Mouse (Mus musculus) limb, embryonic 12.5 days (tissue): ENCODE measurements at regions not wholly inside any gene's neighbourhood (a gene's known extent, or its start where the extent isn't known, plus 50 kb on each side); places are given as distances from the start of the nearest gene placed in this dataset.
"Not testable (repeated sequence)": the region's sequence is repeated elsewhere in the genome, so short reads cannot be mapped to it uniquely, and the experiment has no call there.

Experiments
- ATAC-seq: fragments of 200-750 bp; cut with Nextera tagmentation; 2 replicates; pipeline ENCODE4 v1.8.0; 2017; ENCODE audit warnings: low read depth, moderate TSS enrichment; ENCODE audit not compliant: insufficient number of reproducible peaks, insufficient read depth, low FRiP score, low TSS enrichment
- H3K27ac ChIP-seq: fragments of 300-500 bp; sonication (generic); 2 replicates; pipeline ENCODE4 v1.5.1; 2016; ENCODE audit warnings: mild to moderate bottlenecking, moderate library complexity
- H3K27me3 ChIP-seq: fragments of 300-500 bp; sonication (generic); 2 replicates; pipeline ENCODE4 v1.6.1; 2016; ENCODE audit warnings: mild to moderate bottlenecking, moderate library complexity
- H3K36me3 ChIP-seq: fragments of 300-500 bp; sonication (generic); 2 replicates; pipeline ENCODE4 v1.6.1; 2016; ENCODE audit warnings: mild to moderate bottlenecking, moderate library complexity
- H3K4me1 ChIP-seq: fragments of 300-500 bp; sonication (generic); replicated peaks from 2 replicates; pipeline ENCODE4 v1.6.1; 2016
- H3K4me2 ChIP-seq: fragments of 300-500 bp; sonication (generic); 2 replicates; pipeline ENCODE4 v1.6.1; 2016; ENCODE audit warnings: mild to moderate bottlenecking, moderate library complexity
- H3K4me3 ChIP-seq: fragments of 300-500 bp; sonication (generic); replicated peaks from 2 replicates; pipeline ENCODE4 v1.5.1; 2016; ENCODE audit warnings: mild to moderate bottlenecking
- H3K9ac ChIP-seq: fragments of 300-500 bp; sonication (generic); replicated peaks from 2 replicates; pipeline ENCODE4 v1.6.1; 2016; ENCODE audit warnings: mild to moderate bottlenecking, moderate library complexity
- H3K9me3 ChIP-seq: fragments of 300-500 bp; sonication (generic); 2 replicates; pipeline ENCODE4 v1.6.1; 2016; ENCODE audit warnings: mild to moderate bottlenecking, moderate library complexity
- WGBS: fragments of 180-500 bp; shearing (Covaris S2); methylation state at CpG from one replicate; pipeline ENCODE4 v1.1.7; 2016; 5-methylcytosine and 5-hydroxymethylcytosine counted together

DNA sequence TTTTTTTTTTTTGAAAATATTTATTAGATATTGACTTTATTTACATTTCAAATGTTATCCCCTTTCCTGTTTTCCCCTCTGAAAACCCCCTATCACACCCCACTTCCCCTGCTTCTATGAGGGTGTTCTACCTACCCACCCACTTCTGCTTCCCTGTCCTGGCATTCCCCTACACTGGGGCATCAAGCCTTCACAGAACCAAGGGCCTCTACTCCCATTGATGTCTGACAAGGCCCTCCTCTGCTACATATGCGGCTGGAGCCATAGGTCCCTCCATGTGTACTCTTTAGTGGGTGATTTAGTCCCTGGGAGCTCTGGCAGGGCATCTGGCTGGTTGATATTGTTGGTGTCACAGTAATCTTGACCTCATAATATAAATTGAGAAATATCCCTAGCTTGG, 79.1 kb downstream of the Gm13691 start:
- H3K27me3 ChIP-seq, H3K4me3 ChIP-seq, H3K27ac ChIP-seq, H3K4me1 ChIP-seq, H3K4me2 ChIP-seq, ATAC-seq, H3K9me3 ChIP-seq, H3K9ac ChIP-seq, H3K36me3 ChIP-seq: not testable (repeated sequence)
- 74% methylated on average over 1 of the region's 1 CpGs for WGBS

DNA sequence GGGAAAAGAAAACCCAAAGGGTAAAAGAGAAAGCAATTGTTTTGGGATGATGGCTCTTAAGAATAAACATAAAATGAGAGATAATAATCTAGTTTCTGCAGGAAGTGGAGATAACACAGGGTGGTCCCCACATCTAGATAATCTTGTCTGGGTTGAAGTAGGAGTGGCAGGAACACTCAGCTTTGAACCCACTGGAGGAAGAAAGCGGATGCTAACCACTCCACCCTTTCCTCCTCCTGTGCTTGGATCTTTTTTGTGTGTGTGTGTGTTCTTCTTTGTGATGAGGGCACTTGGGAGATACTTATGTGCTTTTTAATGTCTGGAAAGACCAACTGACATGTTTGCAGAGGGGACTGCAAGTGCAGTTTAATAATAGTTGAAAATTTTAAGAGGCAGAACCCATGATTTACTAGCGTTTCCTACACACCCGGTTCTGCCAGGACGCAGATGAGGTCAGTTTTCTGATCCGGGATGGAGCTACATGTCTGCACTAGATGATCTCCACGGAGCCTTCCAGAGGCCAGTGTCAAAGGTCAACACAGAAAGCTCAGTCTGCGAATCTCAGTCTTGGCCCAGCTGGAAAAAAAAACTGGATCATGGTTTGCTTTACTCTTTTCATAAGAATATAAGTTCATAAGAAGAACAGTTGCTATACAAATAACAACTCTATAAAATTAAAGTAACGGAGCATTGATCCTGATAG, 82.7 kb downstream of the Gm13691 start:
- H3K9ac ChIP-seq = no peak overlapping the region
- no peak for ATAC-seq
- no peak overlapping the region for H3K4me2 ChIP-seq
- H3K9me3 ChIP-seq = no peaks in the 10 kb centered on the region
- H3K4me3 ChIP-seq = no peak overlapping the region
- H3K4me1 ChIP-seq = no peaks in the 10 kb centered on the region
- WGBS = 64% methylated on average over 8 of the region's 8 CpGs
- no peaks in the 10 kb centered on the region for H3K27me3 ChIP-seq
- H3K36me3 ChIP-seq = no peaks in the 10 kb centered on the region
- no peak overlapping the region for H3K27ac ChIP-seq

DNA sequence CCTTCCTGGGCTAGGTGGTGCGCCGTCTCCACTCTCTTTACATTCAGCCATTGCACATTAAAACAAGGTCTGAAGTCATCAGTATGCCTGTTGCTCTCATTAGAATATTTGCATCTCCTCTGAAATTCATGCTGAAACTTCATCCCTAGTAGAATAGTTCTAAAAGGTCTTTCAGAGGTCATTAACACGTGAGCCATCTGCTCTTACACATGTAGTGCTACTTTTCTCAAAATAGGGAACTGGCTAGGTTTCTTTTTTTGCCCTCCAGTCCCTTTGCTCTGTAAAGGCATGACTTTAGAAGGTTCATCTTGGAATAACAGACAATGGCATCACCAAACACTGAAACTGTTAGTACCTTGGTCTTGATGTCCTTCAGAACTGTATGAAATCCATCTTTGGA, 85.6 kb downstream of the Gm13691 start:
- no peak overlapping the region for H3K9ac ChIP-seq
- no peak overlapping the region for H3K4me2 ChIP-seq
- no peaks in the 10 kb centered on the region for H3K27me3 ChIP-seq
- no peak for ATAC-seq
- no peaks in the 10 kb centered on the region for H3K36me3 ChIP-seq
- no peak overlapping the region for H3K27ac ChIP-seq
- H3K9me3 ChIP-seq = no peaks in the 10 kb centered on the region
- WGBS = 81% methylated on average over 3 of the region's 3 CpGs
- H3K4me3 ChIP-seq = no peak overlapping the region
- H3K4me1 ChIP-seq = no peaks in the 10 kb centered on the region

- H3K9me3 ChIP-seq = no peaks in the 10 kb centered on the region
- H3K4me1 ChIP-seq = no peaks in the 10 kb centered on the region
- no peak for ATAC-seq
- no peak overlapping the region for H3K4me2 ChIP-seq
- H3K9ac ChIP-seq = no peak overlapping the region
- H3K36me3 ChIP-seq = no peaks in the 10 kb centered on the region
- H3K27me3 ChIP-seq = no peaks in the 10 kb centered on the region
- no peak overlapping the region for H3K4me3 ChIP-seq
- no peak overlapping the region for H3K27ac ChIP-seq
- WGBS = 75% methylated on average over 8 of the region's 8 CpGs
These were observed 88.9 kb downstream of the Gm13691 start for GRCm38 (mm10) chr2:84079284-84079683.

- Histone ChIP-seq H3K9ac (no peak overlapping the region), H3K27me3 (no peaks in the 10 kb centered on the region), H3K27ac (no peak overlapping the region), H3K36me3 (no peaks in the 10 kb centered on the region), H3K4me2 (no peak overlapping the region), H3K4me3 (no peak overlapping the region), H3K4me1 (no peaks in the 10 kb centered on the region), H3K9me3 (no peaks in the 10 kb centered on the region)
- ATAC-seq = no peak
- WGBS = 65% methylated on average over 3 of the region's 3 CpGs
These were observed 89.9 kb downstream of the Gm13691 start for GRCm38 (mm10) chr2:84080228-84080627.

DNA sequence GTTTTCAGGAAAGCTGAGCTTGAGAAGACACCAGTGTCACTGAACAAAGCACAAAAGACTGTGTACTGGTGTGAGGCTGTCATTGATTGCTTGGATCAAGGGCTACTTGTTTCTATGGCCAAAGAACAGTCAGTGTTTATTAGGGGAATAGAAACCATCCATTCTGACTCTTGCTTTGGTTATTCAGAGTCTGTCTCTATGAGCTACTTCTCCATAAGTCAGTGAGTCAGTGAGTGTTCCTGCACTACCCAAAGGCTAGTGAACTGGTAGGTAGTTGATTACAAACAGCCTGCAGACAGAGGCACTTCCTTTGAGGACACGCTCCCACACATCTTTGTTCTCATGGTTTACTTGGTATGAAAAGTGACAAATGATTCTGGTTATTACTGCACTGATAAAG, 104.4 kb downstream of the Gm13691 start:
- Histone ChIP-seq H3K4me3 (no peak overlapping the region), H3K27me3 (no peaks in the 10 kb centered on the region), H3K36me3 (no peaks in the 10 kb centered on the region), H3K4me2 (no peak overlapping the region), H3K9me3 (no peaks in the 10 kb centered on the region), H3K27ac (no peak overlapping the region), H3K4me1 (no peaks in the 10 kb centered on the region), H3K9ac (no peak overlapping the region)
- 81% methylated on average over 1 of the region's 1 CpGs for WGBS
- no peak for ATAC-seq

DNA sequence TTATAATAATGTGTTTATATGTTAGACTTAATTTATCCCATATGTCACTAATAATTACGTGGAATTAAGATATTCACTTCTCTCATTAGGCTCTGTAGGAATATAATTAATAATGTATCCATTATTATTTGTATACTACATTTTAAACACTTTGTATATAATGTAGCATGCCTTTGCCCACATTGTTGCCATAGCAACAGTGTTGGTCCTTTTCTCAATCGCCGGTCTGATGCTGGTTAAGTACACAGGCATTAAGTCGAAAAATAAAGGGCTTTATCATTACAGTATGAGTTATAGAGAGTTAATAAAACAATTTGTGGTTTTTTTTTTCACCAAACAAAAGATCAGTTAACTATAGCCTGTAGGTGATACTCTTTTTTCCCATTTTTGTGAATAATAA, 108.4 kb downstream of the Gm13691 start:
- H3K9me3 ChIP-seq = no peaks in the 10 kb centered on the region
- H3K4me3 ChIP-seq = no peak overlapping the region
- no peak overlapping the region for H3K9ac ChIP-seq
- no peak for ATAC-seq
- H3K27me3 ChIP-seq = no peaks in the 10 kb centered on the region
- H3K4me2 ChIP-seq = no peak overlapping the region
- WGBS = 81% methylated on average over 4 of the region's 4 CpGs
- H3K4me1 ChIP-seq = no peaks in the 10 kb centered on the region
- H3K36me3 ChIP-seq = no peaks in the 10 kb centered on the region
- no peak overlapping the region for H3K27ac ChIP-seq

GRCm38 (mm10) chr2:84113562-84113961, 123.2 kb downstream of the Gm13691 start:
- H3K4me3 ChIP-seq = no peak overlapping the region
- no peak overlapping the region for H3K9ac ChIP-seq
- 78% methylated on average over 6 of the region's 6 CpGs for WGBS
- no peaks in the 10 kb centered on the region for H3K9me3 ChIP-seq
- H3K27me3 ChIP-seq = no peaks in the 10 kb centered on the region
- no peak overlapping the region for H3K27ac ChIP-seq
- no peaks in the 10 kb centered on the region for H3K36me3 ChIP-seq
- H3K4me2 ChIP-seq = no peak overlapping the region
- ATAC-seq = no peak
- H3K4me1 ChIP-seq = no peaks in the 10 kb centered on the region

DNA sequence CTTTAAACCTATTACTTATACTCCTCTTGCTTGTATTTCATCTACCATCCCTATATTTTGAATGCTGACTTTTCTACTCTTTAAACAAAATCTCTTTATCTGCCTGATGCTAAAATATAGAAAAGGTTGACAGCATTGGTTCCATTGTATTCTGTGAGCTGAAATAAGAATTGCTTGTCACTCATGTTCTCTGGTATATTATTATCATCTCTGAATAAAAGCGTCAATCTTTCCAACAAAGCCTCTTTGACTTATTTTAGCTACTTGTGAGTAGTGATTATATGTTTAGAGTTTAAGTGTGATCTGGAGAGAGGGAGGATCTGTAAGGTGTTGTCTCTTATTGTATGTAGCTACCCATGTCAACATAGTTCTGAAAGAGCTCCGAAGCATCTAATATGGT, 129.5 kb downstream of the Gm13691 start:
- WGBS = 92% methylated on average over 2 of the region's 2 CpGs
- no peaks in the 10 kb centered on the region for H3K27me3 ChIP-seq
- H3K9ac ChIP-seq = no peak overlapping the region
- ATAC-seq = no peak
- H3K36me3 ChIP-seq = no peaks in the 10 kb centered on the region
- no peak overlapping the region for H3K27ac ChIP-seq
- no peaks in the 10 kb centered on the region for H3K4me1 ChIP-seq
- no peaks in the 10 kb centered on the region for H3K9me3 ChIP-seq
- H3K4me3 ChIP-seq = no peak overlapping the region
- no peak overlapping the region for H3K4me2 ChIP-seq

DNA sequence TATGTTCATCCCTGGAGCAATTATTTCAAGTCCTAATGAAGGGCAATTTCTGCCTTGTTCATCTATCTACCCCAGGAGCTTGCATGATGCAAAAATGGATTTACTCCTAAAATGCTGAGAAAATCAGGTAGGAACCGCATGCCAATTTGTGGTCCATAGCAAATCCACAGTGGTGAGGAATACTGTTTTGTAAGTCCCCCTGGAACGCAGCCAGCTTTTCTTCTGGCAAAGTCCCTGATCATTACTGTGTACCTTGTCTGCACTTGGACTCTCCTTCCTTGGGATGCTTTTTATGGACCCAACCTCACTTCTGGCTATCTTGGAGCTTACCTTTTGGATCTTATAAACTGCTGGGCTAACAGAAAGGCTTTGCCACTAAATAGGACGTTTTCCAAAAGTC, 137.2 kb downstream of the Gm13691 start:
- Histone ChIP-seq H3K4me1 (no peaks in the 10 kb centered on the region), H3K27ac (no peak overlapping the region), H3K4me3 (no peak overlapping the region), H3K9ac (no peak overlapping the region), H3K9me3 (no peaks in the 10 kb centered on the region), H3K27me3 (no peaks in the 10 kb centered on the region), H3K36me3 (no peaks in the 10 kb centered on the region), H3K4me2 (no peak overlapping the region)
- 80% methylated on average over 3 of the region's 3 CpGs for whole genome bisulfite sequencing
- no peak for ATAC-seq

DNA sequence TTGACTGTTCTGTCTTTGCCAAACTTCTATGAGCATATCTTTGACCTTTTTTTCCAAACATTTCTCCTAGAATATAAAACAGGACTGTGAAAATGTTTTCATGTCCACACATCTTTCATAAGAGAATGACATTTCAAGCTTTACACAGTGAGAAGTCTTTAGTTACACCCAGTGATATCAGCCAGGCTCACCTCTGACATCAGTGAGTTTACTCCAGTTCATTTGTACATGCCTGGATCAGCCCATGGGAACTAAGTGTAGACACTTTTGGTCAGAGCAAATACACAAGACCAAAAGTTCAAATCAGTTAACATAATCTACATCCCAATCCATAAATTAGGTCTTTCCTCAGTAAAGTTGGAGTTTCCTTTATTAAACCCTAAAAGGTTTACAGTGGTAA, 171.4 kb downstream of the Gm13691 start:
- H3K4me1 ChIP-seq = no peaks in the 10 kb centered on the region
- ATAC-seq = no peak
- H3K9me3 ChIP-seq = no peaks in the 10 kb centered on the region
- H3K27me3 ChIP-seq = no peaks in the 10 kb centered on the region
- no peak overlapping the region for H3K4me3 ChIP-seq
- no peak overlapping the region for H3K9ac ChIP-seq
- no peak overlapping the region for H3K4me2 ChIP-seq
- no peak overlapping the region for H3K27ac ChIP-seq
- no peaks in the 10 kb centered on the region for H3K36me3 ChIP-seq

GRCm38 (mm10) chr2:84173450-84173849, 183.1 kb downstream of the Gm13691 start:
- Histone ChIP-seq H3K4me1 (no peaks in the 10 kb centered on the region), H3K9ac (no peak overlapping the region), H3K4me3 (no peak overlapping the region), H3K9me3 (no peaks in the 10 kb centered on the region), H3K36me3 (no peaks in the 10 kb centered on the region), H3K27me3 (no peaks in the 10 kb centered on the region), H3K4me2 (no peak overlapping the region), H3K27ac (no peak overlapping the region)
- no peak; the same call in 1 of the 2 replicates for ATAC-seq
- 75% methylated on average over 3 of the region's 3 CpGs for WGBS
